Mouse (Mus musculus): ENCODE data around the gene Atoh8. TPM values are rescaled to one million over a fixed set of nuclear protein-coding genes. Genes with fewer than 3 reads are reported as not detected.

Atoh8 gene
- total RNA-seq, 2 experiments from 2014 or later = 1.1 to 1.8 TPM

DNA sequence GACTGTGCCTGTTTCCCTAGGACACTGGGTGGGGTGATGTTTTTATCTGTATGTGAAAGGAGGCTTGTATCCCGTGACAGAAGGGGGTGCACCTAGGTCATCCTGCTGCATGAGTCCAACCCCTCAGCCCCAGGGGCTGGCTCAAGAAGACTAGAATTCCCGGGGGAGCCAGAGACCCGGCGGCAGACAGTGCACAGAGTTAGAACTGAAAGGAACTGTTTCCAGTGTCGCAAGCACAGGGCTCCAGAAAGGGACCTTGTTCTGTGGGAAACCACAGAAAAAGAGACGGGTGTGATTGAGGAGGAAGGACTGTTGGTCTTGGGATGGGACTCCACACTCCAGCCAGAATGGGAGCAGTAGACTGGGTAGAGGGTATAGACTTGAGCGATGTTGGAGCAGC is 30.5 kb downstream of the Atoh8 start:
- no peak for DNase-seq (ENCODE audit: low spot score in 2 of 2)
- intact Hi-C loops (cut with DNase I) = no loop called here

DNA sequence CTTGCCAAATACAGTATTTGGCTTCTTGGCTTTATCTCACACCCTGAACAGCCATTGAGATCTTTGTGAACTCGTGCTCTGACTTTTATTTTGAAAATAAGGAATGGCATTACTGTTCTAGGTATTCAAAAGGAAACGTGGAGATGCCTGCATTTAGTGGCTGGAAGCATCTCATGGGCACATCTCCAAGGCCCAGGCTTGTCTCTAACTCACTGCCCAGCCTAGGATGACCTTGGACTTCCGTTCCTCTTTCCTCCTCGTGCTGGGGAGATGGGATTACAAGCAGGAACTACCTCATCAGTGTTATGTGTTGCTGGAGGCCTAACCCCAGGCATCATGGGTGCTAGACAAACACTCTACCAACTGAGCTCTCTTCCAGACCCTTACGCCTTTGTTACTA is 32.1 kb downstream of the Atoh8 start:
- no peak for DNase-seq (ENCODE audit: low spot score in 2 of 2)

DNA sequence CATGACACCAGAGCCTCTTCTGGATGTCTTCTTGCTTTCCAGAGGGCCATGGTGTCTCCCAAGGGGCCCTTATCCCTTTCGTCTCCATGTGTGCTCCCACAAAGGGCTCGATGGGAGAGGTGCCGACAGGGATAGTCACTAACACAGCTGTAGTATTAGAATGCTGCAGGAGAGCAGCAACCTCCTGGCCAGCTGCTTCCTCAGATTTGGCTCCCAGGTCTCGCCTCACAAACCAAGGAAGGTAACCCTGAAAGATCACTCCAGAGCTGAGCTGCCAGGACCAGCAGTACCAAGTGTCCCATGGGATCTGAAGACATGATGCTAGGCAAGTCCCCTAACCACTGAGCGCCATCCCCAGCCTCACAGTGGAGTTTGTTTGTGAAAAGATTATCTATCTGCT is 32.6 kb downstream of the Atoh8 start:
- intact Hi-C loops (cut with DNase I) = no loop called here
- no peak for DNase-seq (ENCODE audit: low spot score in 2 of 2)

More for the DNA sequence above, 32.1 kb downstream of the Atoh8 start:
- intact Hi-C loops (cut with DNase I) = no loop called here

DNA sequence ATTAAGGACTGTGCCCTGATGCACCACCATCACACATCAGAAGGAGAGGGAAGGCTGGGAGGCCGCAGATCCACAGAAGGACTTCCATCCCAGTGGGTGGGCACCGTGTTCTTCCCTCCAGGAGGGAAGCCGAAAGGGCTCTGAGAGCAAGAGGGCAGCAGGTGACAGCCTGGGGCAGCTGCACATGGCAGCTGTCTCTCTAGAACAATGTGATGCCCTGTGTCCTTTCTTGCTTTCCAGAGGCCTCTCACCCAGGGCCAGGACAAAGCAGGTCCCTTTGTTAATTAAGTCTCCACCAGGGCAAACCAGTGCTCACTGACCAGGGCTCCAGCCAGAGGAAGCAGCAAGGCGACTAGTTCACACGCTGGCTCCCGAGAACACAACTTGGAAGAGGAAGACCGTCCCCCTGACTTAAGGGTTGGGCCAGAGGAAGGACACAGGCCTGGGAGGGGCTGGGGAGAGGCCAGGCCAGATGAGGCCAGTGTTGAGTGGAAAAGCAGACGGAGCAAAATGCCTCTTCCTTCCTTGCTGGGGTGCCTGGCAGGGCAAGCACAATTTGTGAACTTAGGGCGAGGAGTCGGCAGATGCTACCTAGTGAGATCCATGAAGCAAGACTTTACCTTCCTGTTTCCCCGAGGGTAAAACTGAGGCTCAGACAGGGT is 34.7 kb downstream of the Atoh8 start:
- intact Hi-C loops (cut with DNase I) = no loop called here
- no peak for DNase-seq (ENCODE audit: low spot score in 2 of 2)

DNA sequence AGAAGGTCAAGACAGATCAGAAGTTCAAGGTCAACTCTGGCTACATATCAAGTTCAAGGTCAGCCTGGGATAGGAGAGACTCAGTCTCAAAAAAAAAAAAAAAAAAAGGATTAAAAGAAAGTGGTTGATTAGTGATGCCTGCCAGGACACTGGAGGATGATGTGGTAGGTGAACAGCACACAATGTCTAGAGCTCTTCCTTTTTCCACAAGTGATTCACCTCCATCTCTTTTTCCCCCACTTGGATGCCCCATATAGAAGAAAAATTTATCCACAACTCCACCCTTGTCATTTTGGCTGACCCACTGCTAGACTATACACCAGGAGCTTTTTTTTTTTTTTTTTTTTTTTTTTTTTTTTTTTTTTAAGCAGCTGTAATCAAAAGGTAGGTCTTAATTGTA is 37.9 kb downstream of the Atoh8 start:
- intact Hi-C loops (cut with DNase I) = no loop called here
- no peak for DNase-seq (ENCODE audit: low spot score in 2 of 2)

DNA sequence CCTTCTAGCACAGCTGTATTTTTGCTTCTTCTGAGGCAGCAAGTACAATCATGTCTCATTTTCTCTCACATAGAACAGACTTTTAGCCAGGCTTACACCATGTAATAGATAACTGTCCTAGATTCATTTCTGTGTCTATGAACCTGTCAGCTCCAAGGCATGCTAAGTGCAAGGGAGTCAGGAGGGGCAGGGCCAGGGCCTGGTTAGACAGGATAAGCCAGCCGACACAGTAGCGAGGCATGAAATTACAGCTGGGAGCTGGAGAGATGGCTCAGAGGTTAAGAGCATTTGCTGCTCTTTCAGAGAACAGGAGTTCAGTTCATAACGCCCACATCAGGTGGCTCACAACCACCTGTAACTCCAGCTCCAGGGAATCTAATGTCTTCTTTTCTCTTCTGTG is 38.7 kb downstream of the Atoh8 start:
- intact Hi-C loops (cut with DNase I) = no loop called here
- DNase-seq (ENCODE audit: low spot score in 2 of 2) = no peak

DNA sequence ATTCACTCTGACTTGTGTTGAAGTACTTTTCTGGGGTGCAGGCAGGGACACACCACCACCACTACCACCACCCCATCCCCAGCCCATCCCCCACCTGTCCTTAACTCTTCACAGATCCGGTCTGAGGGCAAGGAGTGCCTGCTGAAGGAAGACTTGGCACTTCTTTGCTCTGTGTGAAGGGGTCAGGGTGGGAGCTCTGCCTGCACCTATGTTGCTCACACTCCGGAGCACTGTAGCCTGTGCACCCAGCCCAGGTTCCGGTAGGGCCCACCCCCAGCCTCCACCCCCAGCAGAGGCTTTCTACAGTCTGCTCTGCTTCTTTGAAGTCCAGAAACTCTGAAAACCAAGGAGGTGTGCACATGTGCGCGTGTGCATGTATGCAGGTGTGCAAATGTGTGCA is 44.8 kb downstream of the Atoh8 start:
- no peak for DNase-seq (ENCODE audit: low spot score in 2 of 2)
- intact Hi-C loops (cut with DNase I) = no loop called here

DNA sequence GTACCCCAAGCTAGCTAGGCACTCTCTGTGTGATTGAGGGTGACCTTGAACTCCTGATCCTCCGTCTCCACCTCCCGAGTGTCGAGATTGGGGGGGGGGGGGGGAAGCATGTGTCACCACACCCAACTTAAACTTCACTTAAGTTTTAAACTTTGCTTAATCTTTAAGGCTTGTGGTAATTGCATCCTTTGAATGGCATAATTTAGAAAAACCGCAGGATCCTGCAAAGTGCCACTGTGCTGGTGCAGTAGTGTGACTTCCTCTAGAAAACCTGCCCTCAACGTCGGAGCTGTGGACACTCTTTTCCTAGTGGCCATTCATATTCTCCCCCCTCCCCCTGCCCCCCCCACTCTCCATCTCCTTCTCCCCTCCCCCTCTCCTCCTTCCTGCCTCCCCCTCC is 45.3 kb downstream of the Atoh8 start:
- no peak for DNase-seq (ENCODE audit: low spot score in 2 of 2)
- intact Hi-C loops (cut with DNase I) = no loop called here

DNA sequence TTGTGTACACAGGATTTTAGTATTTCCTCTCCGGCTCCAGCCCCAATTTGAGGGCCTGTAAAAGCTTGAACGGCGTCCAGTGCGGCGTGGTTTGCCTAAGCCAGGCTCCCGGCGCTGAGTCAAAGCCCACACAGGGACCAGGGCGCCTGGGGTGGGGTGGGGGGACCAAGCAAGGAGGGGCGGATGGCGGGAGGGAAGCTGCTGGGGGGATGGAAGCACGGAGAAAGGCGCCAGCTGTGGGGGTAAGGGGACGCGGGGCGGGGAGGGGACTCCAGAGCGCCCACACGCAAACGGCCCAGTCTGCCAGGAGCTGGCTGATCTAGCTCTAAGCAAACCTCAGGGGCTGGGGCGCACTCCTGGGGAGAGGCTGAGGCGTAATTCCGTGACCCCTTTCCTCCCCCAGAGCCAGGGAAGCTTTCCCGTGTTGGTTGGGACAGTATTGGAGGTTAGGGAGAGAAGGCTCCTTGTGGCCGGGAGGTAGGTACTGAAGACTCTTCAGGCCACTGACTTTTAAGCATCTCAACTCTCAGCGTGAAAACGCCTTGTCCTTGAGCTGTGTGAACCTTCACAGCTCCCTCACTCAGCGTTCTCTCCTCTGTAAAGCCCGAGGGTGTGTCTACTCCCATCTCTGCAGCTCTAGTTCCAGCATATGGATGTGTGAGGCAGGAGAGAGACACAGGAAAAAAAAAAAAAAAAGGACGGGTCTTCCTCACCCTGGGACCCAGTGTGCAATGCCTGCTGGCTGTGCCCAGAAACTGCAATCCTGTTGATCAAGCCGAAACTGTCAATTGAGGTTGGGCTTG is 46.1 kb downstream of the Atoh8 start:
- intact Hi-C loops (cut with DNase I) = no loop called here
- DNase-seq (ENCODE audit: low spot score in 2 of 2) = no peak

DNA sequence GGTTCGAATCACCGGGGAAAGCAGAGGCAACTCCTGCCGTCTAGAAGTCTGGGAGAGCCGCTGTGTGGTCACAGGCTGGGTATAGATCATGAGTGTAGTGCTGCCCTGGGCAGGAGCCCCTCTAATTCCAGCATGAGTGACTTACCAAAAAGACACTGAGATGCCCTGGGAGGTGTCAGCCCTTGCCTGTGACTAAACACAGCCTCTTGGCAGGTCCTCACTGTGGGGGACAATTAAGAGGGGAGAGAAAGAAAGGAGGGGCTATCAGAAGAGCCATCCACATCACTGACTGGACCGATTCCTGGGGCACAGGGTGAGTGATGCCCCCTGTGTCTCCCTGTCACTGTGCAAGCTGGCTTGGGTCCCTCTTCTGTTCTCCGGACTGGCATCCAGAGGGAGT is 48.6 kb downstream of the Atoh8 start:
- no peak for DNase-seq (ENCODE audit: low spot score in 2 of 2)
- intact Hi-C loops (cut with DNase I) = loop anchor here (1.0 to 2.0 kb wide), 3 partner anchors 50 to 132 kb away; no protein-coding TSS in a partner anchor

DNA sequence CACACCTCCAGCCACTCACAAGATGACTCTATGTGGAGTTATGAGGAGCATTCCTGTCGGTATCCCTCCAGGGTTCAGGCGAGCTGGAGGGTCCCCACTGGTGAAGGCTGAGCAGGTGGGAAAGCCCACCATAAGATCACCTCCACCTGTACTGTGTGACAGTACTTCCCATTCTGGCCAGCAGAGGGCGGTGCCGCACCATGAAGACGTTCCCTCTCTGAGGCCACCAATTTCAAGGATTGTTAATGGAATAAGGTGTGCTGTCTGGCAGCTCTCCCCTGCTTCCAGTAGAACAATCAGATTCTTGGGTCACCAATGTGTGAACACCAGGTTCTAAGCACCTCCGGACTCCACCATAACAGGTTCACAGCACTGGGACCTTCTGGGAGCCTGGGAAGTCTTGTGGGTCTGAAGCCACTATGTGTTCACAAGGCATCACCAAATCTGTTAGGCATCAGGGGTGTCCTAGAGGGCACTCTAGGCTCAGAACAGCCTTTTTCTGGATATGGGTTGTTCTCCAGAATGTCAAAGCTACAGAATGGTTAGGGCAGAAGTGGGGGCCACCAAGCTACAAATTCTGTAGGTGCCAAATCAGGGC is 49.4 kb downstream of the Atoh8 start:
- peak; percentile 58 to 68 for DNase-seq (ENCODE audit: low spot score in 2 of 2)
- intact Hi-C loops (cut with DNase I) = loop anchor here (1.0 to 2.0 kb wide), 3 partner anchors 51 to 133 kb away; no protein-coding TSS in a partner anchor

DNA sequence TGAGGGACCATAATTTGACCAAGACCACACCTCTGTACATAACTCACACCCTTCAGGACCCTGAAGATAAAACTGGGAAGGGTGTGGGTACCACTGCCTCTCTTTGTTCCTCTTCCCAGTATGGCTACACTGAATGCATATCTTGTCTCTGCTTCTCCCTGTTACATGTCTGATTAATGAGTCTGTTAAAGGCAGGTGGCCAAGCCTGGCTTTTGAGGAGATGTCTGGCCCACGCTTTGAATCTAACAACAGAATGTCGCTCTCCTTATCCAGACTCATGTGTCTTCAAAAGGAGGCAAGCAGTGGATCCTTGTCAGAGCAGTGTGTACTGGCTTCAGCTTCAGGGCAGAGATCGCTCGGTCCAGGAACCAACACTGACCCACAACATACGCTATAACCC is 50.8 kb downstream of the Atoh8 start:
- DNase-seq (ENCODE audit: low spot score in 2 of 2) = no peak
- intact Hi-C loops (cut with DNase I) = no loop called here

DNA sequence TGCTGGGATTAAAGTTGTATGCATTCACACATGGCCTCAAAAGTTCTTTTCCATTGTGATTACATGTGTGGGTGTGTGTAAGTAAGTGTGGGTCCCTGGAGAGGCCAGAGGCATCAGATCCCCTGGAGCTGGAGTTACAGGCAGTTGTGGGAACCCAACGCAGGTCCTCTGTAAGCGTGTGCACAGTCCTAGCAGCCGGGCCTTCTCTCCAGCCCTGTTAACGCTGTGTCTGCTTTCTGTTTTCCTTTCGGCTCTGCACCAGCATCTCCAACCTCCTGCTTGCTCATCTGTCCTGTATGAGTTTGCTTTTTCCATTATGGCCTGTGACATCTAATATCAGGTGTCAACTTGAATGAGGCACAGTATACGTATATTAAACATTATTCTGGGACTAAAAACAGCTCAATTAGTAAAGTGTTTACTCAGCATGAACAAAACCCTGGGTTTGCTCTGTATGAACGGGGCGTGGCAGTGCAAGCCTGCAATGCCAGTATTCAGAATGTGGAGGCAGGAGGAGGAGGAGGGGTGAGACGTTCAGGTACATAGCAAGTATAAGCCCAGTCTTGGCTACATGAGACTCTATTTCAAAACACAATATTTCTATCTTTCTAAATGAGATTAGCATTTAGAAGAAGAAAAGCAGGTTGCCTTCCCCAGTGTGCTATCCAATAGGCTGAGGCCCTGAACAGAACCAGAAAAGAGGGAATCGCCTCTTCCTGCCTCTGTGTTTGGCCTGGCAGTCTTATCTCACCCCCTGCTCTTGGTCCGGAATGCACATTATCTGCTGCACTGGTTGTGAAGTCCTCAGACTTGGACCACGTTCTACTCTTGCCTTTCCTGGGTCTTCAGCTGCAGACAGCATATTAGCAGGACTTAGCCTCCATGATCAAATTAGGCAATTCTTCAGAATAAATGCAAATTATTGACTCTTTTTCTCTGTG is 55.5 kb downstream of the Atoh8 start:
- no peak for DNase-seq (ENCODE audit: low spot score in 2 of 2)
- intact Hi-C loops (cut with DNase I) = no loop called here

DNA sequence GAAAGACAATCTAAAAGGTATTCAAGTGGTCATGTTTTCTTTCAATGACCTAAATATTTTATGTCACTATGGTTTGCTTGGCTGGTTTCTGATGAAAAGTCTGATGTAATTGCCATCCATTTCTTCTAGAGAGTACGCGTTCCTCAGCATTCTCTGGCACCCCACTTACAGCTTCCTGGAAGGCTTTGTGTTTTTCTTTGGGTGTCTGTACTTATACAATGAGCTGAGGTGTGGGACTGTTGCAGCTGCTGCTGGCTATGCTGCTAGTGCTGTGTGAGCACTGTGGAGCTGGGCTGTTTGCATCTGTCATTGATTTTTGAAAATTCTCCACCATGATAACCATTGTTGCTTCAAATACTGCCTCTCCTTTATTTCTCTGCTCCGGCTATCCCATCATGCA is 56.4 kb downstream of the Atoh8 start:
- intact Hi-C loops (cut with DNase I) = no loop called here
- no peak for DNase-seq (ENCODE audit: low spot score in 2 of 2)

DNA sequence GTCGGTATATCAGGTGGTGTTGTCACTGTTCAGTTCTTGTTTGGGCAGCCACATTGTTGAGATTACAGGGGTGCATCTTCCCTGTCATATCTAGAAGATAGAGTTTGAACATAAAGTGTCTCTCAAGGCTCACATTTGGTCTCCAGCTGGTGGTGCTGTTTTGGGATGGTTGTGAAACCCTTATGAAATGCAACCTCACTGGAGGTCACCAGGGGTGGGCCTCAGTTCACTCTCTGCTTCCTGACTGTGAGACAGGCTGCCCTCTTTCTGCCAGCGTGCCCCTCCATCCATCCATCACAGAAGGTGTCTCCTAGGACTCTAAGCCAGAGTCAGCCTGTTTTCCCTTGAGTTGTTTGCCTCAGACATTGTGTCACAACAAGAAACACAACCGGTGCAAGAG is 58.0 kb downstream of the Atoh8 start:
- intact Hi-C loops (cut with DNase I) = no loop called here
- no peak for DNase-seq (ENCODE audit: low spot score in 2 of 2)

DNA sequence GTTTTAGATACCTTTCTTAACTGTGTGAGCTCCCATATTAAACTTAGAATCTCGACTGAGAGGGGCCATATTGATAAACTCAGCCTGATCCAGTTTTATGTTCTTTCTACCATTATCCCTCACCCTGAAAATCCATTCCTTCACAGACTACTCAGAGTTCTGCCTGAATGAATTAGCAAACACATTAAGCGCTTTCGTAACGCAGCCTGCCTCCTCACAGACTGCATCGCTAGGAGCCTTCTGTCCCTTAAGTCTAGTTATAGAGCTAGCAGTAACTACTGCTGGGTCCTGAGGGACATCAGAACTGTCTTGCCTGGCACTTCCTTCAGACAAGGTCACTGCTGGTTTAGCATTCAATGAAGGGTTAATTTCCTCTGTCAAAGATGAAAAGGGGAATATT is 59.4 kb downstream of the Atoh8 start:
- DNase-seq (ENCODE audit: low spot score in 2 of 2) = no peak
- intact Hi-C loops (cut with DNase I) = no loop called here

DNA sequence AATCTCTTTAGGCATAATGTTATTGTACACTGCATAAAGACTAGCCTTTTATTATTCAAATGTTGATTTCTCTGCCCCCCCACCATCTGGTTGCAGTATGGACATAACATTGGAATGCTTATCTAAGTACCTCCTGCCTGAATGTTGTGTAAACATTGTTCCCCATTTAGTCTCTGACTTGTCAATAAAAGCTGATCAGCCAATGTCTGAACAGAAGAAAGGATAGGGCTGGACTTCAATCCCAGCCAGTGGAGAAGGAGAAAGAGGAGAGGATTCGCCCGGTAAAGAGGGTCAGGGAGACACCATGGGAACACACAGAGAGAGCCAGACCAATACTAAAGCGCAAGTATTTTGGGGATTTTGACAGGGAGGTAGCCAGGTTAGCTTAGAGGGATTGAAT is 60.0 kb downstream of the Atoh8 start:
- intact Hi-C loops (cut with DNase I) = no loop called here
- no peak for DNase-seq (ENCODE audit: low spot score in 2 of 2)

DNA sequence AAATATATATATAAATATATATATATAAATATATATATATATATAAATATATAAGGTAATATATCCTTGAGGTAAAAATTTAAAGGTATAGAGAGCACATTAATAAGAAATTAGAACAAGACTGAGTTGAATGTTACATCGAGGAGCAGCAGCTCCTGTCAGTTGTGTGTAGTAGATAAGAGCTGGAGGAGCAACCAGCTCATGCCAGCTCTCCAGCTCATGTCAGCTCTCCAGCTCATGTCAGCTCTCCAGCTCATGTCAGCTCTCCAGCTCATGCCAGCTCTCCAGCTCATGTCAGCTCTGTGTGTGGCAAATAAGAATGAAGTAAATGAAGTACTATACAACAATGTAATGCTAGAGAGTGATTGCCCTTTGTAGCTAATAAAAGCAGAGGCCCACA is 62.0 kb downstream of the Atoh8 start:
- DNase-seq (ENCODE audit: low spot score in 2 of 2) = no peak
- intact Hi-C loops (cut with DNase I) = no loop called here

DNA sequence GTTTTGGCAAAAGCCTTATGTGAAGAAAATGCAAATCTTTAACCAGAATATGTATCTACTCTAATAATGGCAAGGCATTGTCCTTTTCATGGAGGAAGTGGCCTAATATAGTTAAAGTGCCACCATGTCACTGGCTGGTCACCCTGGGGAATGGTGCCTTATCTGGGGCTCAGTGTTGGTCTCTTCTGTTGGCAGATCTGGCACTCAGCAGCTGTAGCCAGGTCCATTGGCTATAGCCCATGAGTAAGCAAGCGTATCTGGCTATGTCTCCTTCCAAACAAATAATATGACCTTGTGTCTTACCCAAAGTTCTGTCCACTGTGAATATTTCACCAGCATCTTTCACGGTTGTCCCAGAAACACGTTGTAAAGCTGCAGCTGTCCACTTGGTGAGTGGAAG is 64.0 kb downstream of the Atoh8 start:
- DNase-seq (ENCODE audit: low spot score in 2 of 2) = no peak
- intact Hi-C loops (cut with DNase I) = no loop called here

DNA sequence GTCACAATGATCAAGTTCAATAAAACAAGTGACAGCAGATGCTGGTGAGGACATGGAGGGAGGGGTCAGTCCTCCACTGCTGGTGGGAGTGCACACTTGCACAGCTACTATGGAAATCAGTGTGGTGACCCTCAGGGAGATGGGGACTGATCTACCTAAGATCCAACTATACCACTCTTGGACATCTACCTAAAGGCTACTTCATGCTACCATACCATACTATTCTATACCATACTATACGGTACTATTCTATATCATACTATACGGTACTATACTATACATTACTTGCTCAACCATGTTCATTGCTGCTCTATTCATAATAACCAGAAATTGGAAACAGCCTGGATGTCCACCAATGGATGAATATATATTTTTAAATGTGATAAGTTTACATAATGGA is 69.5 kb downstream of the Atoh8 start:
- DNase-seq (ENCODE audit: low spot score in 2 of 2) = no peak
- intact Hi-C loops (cut with DNase I) = loop anchor here (1.0 kb wide), 1 partner anchor 238 kb away; no protein-coding TSS in a partner anchor
